Mouse (Mus musculus): Measurements from ENCODE around the gene Carnmt1. TPM values are rescaled to one million over a fixed set of nuclear protein-coding genes. Genes with fewer than 3 reads are reported as not detected.

Carnmt1 gene
- polyA plus RNA-seq (2015; fragmentation: Nextera tagmentation; extraction: Ambion mirVana): 14.1 and 16.2 TPM in 2 replicates

GRCm38 (mm10) chr19:18670608-18671007, at the start of gene Carnmt1:
Gene Carnmt1 (plus strand): TSS chr19:18670764.
- under 1% methylated on average over 53 of the region's 58 CpGs for WGBS
- ATAC-seq (replicated peaks): peak; percentile 98
- peak within 1 kb of the TSS; percentile 83 for H3K27ac ChIP-seq (replicated peaks)
- no peaks in the 10 kb centered on the region for H3K9me3 ChIP-seq
- peak within 1 kb of the TSS; percentile 87 for H3K9ac ChIP-seq (replicated peaks)
- no peaks in the 10 kb centered on the region for H3K36me3 ChIP-seq
- peak within 1 kb of the TSS; percentile 74 for H3K4me2 ChIP-seq (replicated peaks)
- peak within 1 kb of the TSS; percentile 70 for H3K4me3 ChIP-seq
- H3K4me1 ChIP-seq: peaks cover 23% of the 10 kb centered on the region
- no peaks in the 10 kb centered on the region for H3K27me3 ChIP-seq

GRCm38 (mm10) chr19:18623894-18624293, 46.7 kb upstream of the Carnmt1 start:
- H3K27me3 ChIP-seq: no peaks in the 10 kb centered on the region
- no peak overlapping the region for H3K4me3 ChIP-seq
- H3K27ac ChIP-seq (replicated peaks): no peak overlapping the region
- WGBS: 74% methylated on average over 2 of the region's 2 CpGs
- no peak overlapping the region for H3K4me2 ChIP-seq (replicated peaks)
- no peak overlapping the region for H3K9ac ChIP-seq (replicated peaks)
- no peaks in the 10 kb centered on the region for H3K9me3 ChIP-seq
- ATAC-seq (replicated peaks): no peak
- H3K4me1 ChIP-seq: no peaks in the 10 kb centered on the region
- H3K36me3 ChIP-seq: no peaks in the 10 kb centered on the region

GRCm38 (mm10) chr19:18629589-18629988, 41.0 kb upstream of the Carnmt1 start:
- H3K4me1 ChIP-seq: 0 out of 2 replicates have a peak, but pooled peaks cover 2% of the 10 kb centered on the region
- ATAC-seq (replicated peaks): no peak
- H3K27me3 ChIP-seq: no peaks in the 10 kb centered on the region
- H3K4me3 ChIP-seq: no peak overlapping the region
- no peak overlapping the region for H3K4me2 ChIP-seq (replicated peaks)
- H3K9me3 ChIP-seq: no peaks in the 10 kb centered on the region
- H3K9ac ChIP-seq (replicated peaks): no peak overlapping the region
- H3K36me3 ChIP-seq: no peaks in the 10 kb centered on the region
- no peak overlapping the region for H3K27ac ChIP-seq (replicated peaks)
- 32% methylated on average over 1 of the region's 1 CpGs for WGBS

- Histone ChIP-seq H3K4me2 (replicated peaks) (peak overlapping the region; percentile 99), H3K4me1 (0 out of 2 replicates have a peak, but pooled peaks cover 2% of the 10 kb centered on the region), H3K27ac (replicated peaks) (no peak overlapping the region), H3K9me3 (no peaks in the 10 kb centered on the region), H3K4me3 (peak overlapping the region; percentile 89), H3K27me3 (no peaks in the 10 kb centered on the region), H3K9ac (replicated peaks) (peak overlapping the region; percentile 60; the same call in 1 of the 2 replicates), H3K36me3 (no peaks in the 10 kb centered on the region)
- no peak for ATAC-seq (replicated peaks)
- 9% methylated on average over 17 of the region's 17 CpGs for WGBS
Observed at GRCm38 (mm10) chr19:18630221-18631119, 40.1 kb upstream of the Carnmt1 start.

GRCm38 (mm10) chr19:18631161-18631643, 39.4 kb upstream of the Carnmt1 start:
- Histone ChIP-seq H3K9ac (replicated peaks) (peak overlapping the region; percentile 60), H3K36me3 (no peaks in the 10 kb centered on the region), H3K9me3 (no peaks in the 10 kb centered on the region), H3K27ac (replicated peaks) (peak overlapping the region; percentile 46), H3K27me3 (no peaks in the 10 kb centered on the region), H3K4me2 (replicated peaks) (peak overlapping the region; percentile 99), H3K4me3 (peak overlapping the region; percentile 89), H3K4me1 (0 out of 2 replicates have a peak, but pooled peaks cover 2% of the 10 kb centered on the region)
- ATAC-seq (replicated peaks): peak; percentile 65
- whole genome bisulfite sequencing: under 1% methylated on average over 40 of the region's 40 CpGs

GRCm38 (mm10) chr19:18631644-18632219, 38.8 kb upstream of the Carnmt1 start, which contains the start of the genes Ostf1 and Nmrk1:
Gene Ostf1 (minus strand): TSS chr19:18631823.
Gene Nmrk1 (plus strand): TSS chr19:18631950.
- Histone ChIP-seq H3K27ac (replicated peaks) (peak within 1 kb of the TSS; percentile 46), H3K9ac (replicated peaks) (peak within 1 kb of the TSS; percentile 60)
- WGBS: under 1% methylated on average over 51 of the region's 51 CpGs

GRCm38 (mm10) chr19:18632231-18633185, 38.1 kb upstream of the Carnmt1 start:
- 0 out of 2 replicates have a peak, but pooled peaks cover 2% of the 10 kb centered on the region for H3K4me1 ChIP-seq
- peak overlapping the region; percentile 60; the same call in 1 of the 2 replicates for H3K9ac ChIP-seq (replicated peaks)
- no peak for ATAC-seq (replicated peaks)
- no peaks in the 10 kb centered on the region for H3K36me3 ChIP-seq
- no peaks in the 10 kb centered on the region for H3K9me3 ChIP-seq
- H3K27me3 ChIP-seq: no peaks in the 10 kb centered on the region
- H3K4me3 ChIP-seq: peak overlapping the region; percentile 89
- 66% methylated on average over 13 of the region's 13 CpGs for WGBS
- peak overlapping the region; percentile 99 for H3K4me2 ChIP-seq (replicated peaks)
- no peak overlapping the region for H3K27ac ChIP-seq (replicated peaks)

More at GRCm38 (mm10) chr19:18631644-18632219, 38.8 kb upstream of the Carnmt1 start, which contains the start of the genes Ostf1 and Nmrk1:
- no peaks in the 10 kb centered on the region for H3K9me3 ChIP-seq
- peak within 1 kb of the TSS; percentile 99 for H3K4me2 ChIP-seq (replicated peaks)
- H3K27me3 ChIP-seq: no peaks in the 10 kb centered on the region
- H3K36me3 ChIP-seq: no peaks in the 10 kb centered on the region
- 0 out of 2 replicates have a peak, but pooled peaks cover 2% of the 10 kb centered on the region for H3K4me1 ChIP-seq
- peak within 1 kb of the TSS; percentile 89 for H3K4me3 ChIP-seq
- peak; percentile 98 for ATAC-seq (replicated peaks)

GRCm38 (mm10) chr19:18637954-18638353, 32.6 kb upstream of the Carnmt1 start:
- H3K9me3 ChIP-seq: no peaks in the 10 kb centered on the region
- 89% methylated on average over 5 of the region's 5 CpGs for WGBS
- H3K27me3 ChIP-seq: no peaks in the 10 kb centered on the region
- ATAC-seq (replicated peaks): no peak
- no peak overlapping the region for H3K4me3 ChIP-seq
- no peak overlapping the region for H3K27ac ChIP-seq (replicated peaks)
- no peaks in the 10 kb centered on the region for H3K4me1 ChIP-seq
- H3K36me3 ChIP-seq: no peaks in the 10 kb centered on the region
- no peak overlapping the region for H3K4me2 ChIP-seq (replicated peaks)
- H3K9ac ChIP-seq (replicated peaks): no peak overlapping the region

GRCm38 (mm10) chr19:18638949-18639348, 31.6 kb upstream of the Carnmt1 start:
- Histone ChIP-seq H3K4me2 (replicated peaks) (no peak overlapping the region), H3K36me3 (no peaks in the 10 kb centered on the region), H3K4me1 (no peaks in the 10 kb centered on the region), H3K27ac (replicated peaks) (no peak overlapping the region), H3K9ac (replicated peaks) (no peak overlapping the region), H3K4me3 (no peak overlapping the region), H3K9me3 (no peaks in the 10 kb centered on the region), H3K27me3 (no peaks in the 10 kb centered on the region)
- WGBS: 70% methylated on average over 5 of the region's 5 CpGs
- no peak for ATAC-seq (replicated peaks)

- no peak overlapping the region for H3K9ac ChIP-seq (replicated peaks)
- WGBS: 25% methylated on average over 2 of the region's 2 CpGs
- no peak for ATAC-seq (replicated peaks)
- no peaks in the 10 kb centered on the region for H3K4me1 ChIP-seq
- no peak overlapping the region for H3K4me3 ChIP-seq
- H3K36me3 ChIP-seq: no peaks in the 10 kb centered on the region
- H3K27me3 ChIP-seq: no peaks in the 10 kb centered on the region
- no peak overlapping the region for H3K4me2 ChIP-seq (replicated peaks)
- no peaks in the 10 kb centered on the region for H3K9me3 ChIP-seq
- no peak overlapping the region for H3K27ac ChIP-seq (replicated peaks)
Observed at GRCm38 (mm10) chr19:18639552-18639951, 31.0 kb upstream of the Carnmt1 start.

GRCm38 (mm10) chr19:18641001-18641400, 29.6 kb upstream of the Carnmt1 start:
- Histone ChIP-seq H3K36me3 (no peaks in the 10 kb centered on the region), H3K4me1 (no peaks in the 10 kb centered on the region), H3K9me3 (no peaks in the 10 kb centered on the region), H3K27ac (replicated peaks) (no peak overlapping the region), H3K4me2 (replicated peaks) (no peak overlapping the region), H3K9ac (replicated peaks) (no peak overlapping the region), H3K4me3 (no peak overlapping the region), H3K27me3 (no peaks in the 10 kb centered on the region)
- no peak for ATAC-seq (replicated peaks)
- WGBS: 87% methylated on average over 4 of the region's 4 CpGs
